7 mouse cellular contexts compared by ENCODE assay signal in the genomic region with DNA sequence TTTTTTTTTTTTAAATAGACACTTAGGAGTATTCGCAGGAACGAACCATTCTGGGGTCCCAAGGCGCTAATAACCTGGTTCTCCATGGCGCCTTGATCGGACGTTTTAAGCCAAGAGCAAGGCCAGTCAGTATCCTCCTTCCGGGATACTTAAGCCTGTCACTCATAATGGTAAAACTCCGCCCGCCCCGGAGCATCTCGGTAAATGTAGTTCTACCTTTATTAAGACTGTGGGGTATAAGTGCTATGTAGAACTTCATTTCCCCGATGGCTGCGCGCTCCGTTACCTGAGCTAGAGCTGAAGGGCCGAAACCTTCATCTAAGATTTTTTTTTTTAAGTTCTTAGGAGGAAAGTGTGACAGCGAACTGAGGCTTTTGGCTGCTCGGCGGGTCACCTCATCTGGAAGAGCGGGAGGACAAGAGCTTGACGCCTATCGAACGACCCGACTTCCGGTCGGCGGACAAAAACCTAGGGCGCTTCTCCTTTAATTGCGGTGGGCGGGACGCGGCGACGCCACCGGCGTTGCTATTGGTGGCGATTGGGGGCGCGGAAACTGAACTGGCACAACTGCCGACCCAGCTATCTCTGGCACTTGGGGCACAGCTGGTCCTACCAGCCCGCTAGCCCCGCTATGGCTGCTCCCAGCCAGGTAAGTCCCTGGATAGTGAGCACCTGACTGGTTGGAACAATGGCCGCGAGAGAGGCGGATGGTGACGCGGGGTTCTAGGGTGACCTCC. TPM values are rescaled to one million over a fixed set of nuclear protein-coding genes. Genes with fewer than 3 reads are reported as not detected.
A peak's percentile ranks its signal among the peaks of the same experiment; 100 is the strongest.
DNase-seq lines count a peak whose midpoint lies in the region; ATAC-seq and TF ChIP-seq lines count a peak whose summit lies in the region.

TSS of gene Poc1a (plus strand) at position 254 of the 737 bp plus-strand sequence.

- intact Hi-C loops in left cerebral cortex, postnatal 4 days (cut with DNase I), result no loop called here

- H3K9me3 ChIP-seq in embryonic facial prominence, embryonic 10.5 days, result no peaks in the 10 kb centered on the region
- H3K9me3 ChIP-seq in intestine, postnatal 0 days (ENCODE audit: control insufficient read depth), result no peaks in the 10 kb centered on the region
- no peaks in the 10 kb centered on the region for H3K9me3 ChIP-seq in midbrain, embryonic 12.5 days

- H3K4me2 ChIP-seq in intestine, postnatal 0 days (replicated peaks; ENCODE audit: low read depth), result peak within 1 kb of the TSS; percentile 89
- H3K4me2 ChIP-seq in midbrain, embryonic 12.5 days (replicated peaks), result peak within 1 kb of the TSS; percentile 85

- no peaks in the 10 kb centered on the region for H3K27me3 ChIP-seq in embryonic facial prominence, embryonic 10.5 days (replicated peaks; ENCODE audit: low read depth, poor library complexity, severe bottlenecking)
- H3K27me3 ChIP-seq in intestine, postnatal 0 days (replicated peaks; ENCODE audit: control insufficient read depth, insufficient read depth, low read length), result no peaks in the 10 kb centered on the region
- H3K27me3 ChIP-seq in midbrain, embryonic 12.5 days, result no peaks in the 10 kb centered on the region
- no peaks in the 10 kb centered on the region for H3K27me3 ChIP-seq in small intestine, adult 2 months (ENCODE audit: control insufficient read depth, insufficient read depth, low read length)

- peak within 1 kb of the TSS; percentile 79 for H3K4me3 ChIP-seq in embryonic facial prominence, embryonic 10.5 days
- peak within 1 kb of the TSS; percentile 62 for H3K4me3 ChIP-seq in intestine, postnatal 0 days (ENCODE audit: low read depth, low read length)
- peak within 1 kb of the TSS; percentile 53 for H3K4me3 ChIP-seq in midbrain, embryonic 12.5 days
- H3K4me3 ChIP-seq in small intestine, adult 2 months (ENCODE audit: low read depth, low read length), result peak within 1 kb of the TSS; percentile 75

- no peak for TF ChIP-seq CTCF in intestine, postnatal 0 days (IDR thresholded peaks at IDR 0.05; ENCODE audit: low read depth)
- no peak for TF ChIP-seq CTCF in small intestine, adult 2 months (IDR thresholded peaks at IDR 0.05; ENCODE audit: extremely low read depth, insufficient read length, insufficient replicate concordance, low read depth, low read length)

- H3K9ac ChIP-seq in intestine, postnatal 0 days (ENCODE audit: low read depth, low read length), result peak within 1 kb of the TSS; percentile 64
- peak within 1 kb of the TSS; percentile 60 for H3K9ac ChIP-seq in midbrain, embryonic 12.5 days (replicated peaks)

- peak; percentile 94 for DNase-seq in adrenal gland, postnatal 10 days
- DNase-seq in embryonic facial prominence, embryonic 10.5 days (ENCODE audit: low spot score), result peak; percentile 95
- DNase-seq in gonadal fat pad, adult 2 months (ENCODE audit: low read depth), result peak; percentile 92
- DNase-seq in left cerebral cortex, postnatal 4 days, result peak; percentile 92

- TF ChIP-seq POLR2A in small intestine, adult 2 months (IDR thresholded peaks at IDR 0.05; ENCODE audit: low read depth, low read length), result no peak; the same call in 1 of the 2 replicates

- ATAC-seq in intestine, postnatal 0 days, result peak; percentile 98
- peak; percentile 97 for ATAC-seq in midbrain, embryonic 12.5 days (ENCODE audit: low FRiP score, low read depth)

- H3K27ac ChIP-seq in embryonic facial prominence, embryonic 10.5 days (replicated peaks), result peak within 1 kb of the TSS; percentile 88
- H3K27ac ChIP-seq in intestine, postnatal 0 days (ENCODE audit: low read depth, low read length), result peak within 1 kb of the TSS; percentile 79
- H3K27ac ChIP-seq in midbrain, embryonic 12.5 days (replicated peaks), result peak within 1 kb of the TSS; percentile 60
- H3K27ac ChIP-seq in small intestine, adult 2 months (ENCODE audit: insufficient read depth, low read depth, low read length), result peak within 1 kb of the TSS; percentile 86

- under 1% methylated on average over 47 of the region's 47 CpGs for WGBS in embryonic facial prominence, embryonic 10.5 days
- under 1% methylated on average over 47 of the region's 47 CpGs for WGBS in intestine, postnatal 0 days
- under 1% methylated on average over 47 of the region's 47 CpGs for WGBS in midbrain, embryonic 12.5 days
- WGBS in small intestine, adult 2 months, result 1% methylated on average over 47 of the region's 47 CpGs

- H3K36me3 ChIP-seq in embryonic facial prominence, embryonic 10.5 days (replicated peaks), result peaks cover 26% of the 10 kb centered on the region
- H3K36me3 ChIP-seq in intestine, postnatal 0 days (ENCODE audit: control insufficient read depth, insufficient read depth), result peaks cover 12% of the 10 kb centered on the region
- H3K36me3 ChIP-seq in midbrain, embryonic 12.5 days, result peaks cover 4% of the 10 kb centered on the region; the same call in 1 of the 2 replicates
- 0 out of 2 replicates have a peak, but pooled peaks cover 1% of the 10 kb centered on the region for H3K36me3 ChIP-seq in small intestine, adult 2 months (ENCODE audit: control insufficient read depth, insufficient read depth, low read length)

- H3K4me1 ChIP-seq in embryonic facial prominence, embryonic 10.5 days, result peaks cover 18% of the 10 kb centered on the region
- H3K4me1 ChIP-seq in intestine, postnatal 0 days (replicated peaks; ENCODE audit: control insufficient read depth, insufficient read depth, low read length), result no peaks in the 10 kb centered on the region
- H3K4me1 ChIP-seq in midbrain, embryonic 12.5 days, result peaks cover 12% of the 10 kb centered on the region
- peaks cover 5% of the 10 kb centered on the region; the same call in 1 of the 2 replicates for H3K4me1 ChIP-seq in small intestine, adult 2 months (ENCODE audit: control insufficient read depth, insufficient read depth, insufficient read length, low read length)

RNA-seq across cellular contexts. Expression of gene Poc1a, which starts in this region (rescaled TPM):
- total RNA-seq in adrenal gland, postnatal 10 days (2021), result 1 to 10 TPM; 7.3 to 8.8 TPM
- polyA plus RNA-seq in embryonic facial prominence, embryonic 10.5 days (2016; fragmentation: Nextera tagmentation; extraction: Ambion mirVana), result 39.9 and 46.4 TPM in 2 replicates
- polyA plus RNA-seq in gonadal fat pad, adult 2 months (2012; rRNA removed), result 5.4 and 5.6 TPM in 2 replicates
- 11.5 and 12.3 TPM in 2 replicates for polyA plus RNA-seq in intestine, postnatal 0 days (2015; fragmentation: Nextera tagmentation; extraction: Ambion mirVana)
- 10 to 100 TPM; 11.0 to 11.9 TPM for total RNA-seq in left cerebral cortex, postnatal 4 days (2021)
- polyA plus RNA-seq in midbrain, embryonic 12.5 days (2016; fragmentation: Nextera tagmentation; extraction: Ambion mirVana), result 21.0 and 23.2 TPM in 2 replicates
- polyA plus RNA-seq in small intestine, adult 2 months (2012; rRNA removed), result 6.5 and 14.9 TPM in 2 replicates

Comparison
In these comparisons a context has a peak if more than half of its experiments do, and no peak if none do; other contexts are left out.
1. Peak in every context shown above with its lines: DNase-seq, ATAC-seq, H3K4me3 ChIP-seq and H3K27ac ChIP-seq.